In the genomic region with DNA sequence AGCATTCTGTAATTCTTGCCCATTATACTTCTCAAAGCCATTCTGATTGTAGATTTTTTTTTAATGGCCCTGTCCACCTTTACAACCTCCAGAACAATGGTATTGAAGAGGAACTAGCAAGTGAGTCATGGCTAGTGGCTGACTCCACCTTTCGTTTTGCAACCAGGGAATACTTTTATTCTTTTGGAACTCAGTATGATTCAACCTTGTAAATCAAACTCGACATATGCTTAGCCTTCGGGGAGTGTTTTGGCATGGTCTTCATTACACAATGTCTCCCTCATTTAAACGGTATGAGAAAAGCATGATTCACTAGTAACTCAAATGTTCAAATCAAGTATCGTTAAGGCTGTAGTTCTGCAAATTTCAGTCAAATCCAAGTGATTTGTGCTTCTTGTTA, we compare ENCODE assay signal across 17 mouse cellular contexts. TPM values are rescaled to one million over a fixed set of nuclear protein-coding genes. Genes with fewer than 3 reads are reported as not detected.
DNase-seq lines count a peak whose midpoint lies in the region; ATAC-seq and TF ChIP-seq lines count a peak whose summit lies in the region.
"Had no signal": no experiment of that assay in that cellular context is flagged by ENCODE, and none has a peak within 500 bp of the region (broad histone marks: within the 10 kb centered on the region; RNA-seq: fewer than 3 reads in every experiment).

No protein-coding gene starts in this region.

- no peaks in the 10 kb centered on the region for H3K9me3 ChIP-seq in lung, postnatal 0 days (ENCODE audit: low read length)
- H3K9me3 ChIP-seq in stomach, embryonic 16.5 days (replicated peaks; ENCODE audit: control insufficient read depth, low read length), result no peaks in the 10 kb centered on the region
- H3K9me3 ChIP-seq: embryonic facial prominence, embryonic 13.5 days; forebrain, embryonic 15.5 days; limb, embryonic 12.5 days; midbrain, embryonic 13.5 days; neural tube, embryonic 12.5 days had no signal

- peak; percentile 43; the same call in 1 of the 2 replicates for TF ChIP-seq EP300 in lung, postnatal 0 days (IDR thresholded peaks at IDR 0.05)

- WGBS in lung, postnatal 0 days, result 55% methylated on average over 5 of the region's 5 CpGs
- 48% methylated on average over 5 of the region's 5 CpGs for WGBS in stomach, embryonic 16.5 days
- WGBS in kidney, adult 2 months, result 53% methylated on average over 5 of the region's 5 CpGs

- no peak overlapping the region for H3K4me3 ChIP-seq in lung, postnatal 0 days (ENCODE audit: low read depth, low read length)
- no peak overlapping the region for H3K4me3 ChIP-seq in embryonic fibroblast, embryonic 13.5 days (ENCODE audit: insufficient read depth, low read length)
- no peak overlapping the region for H3K4me3 ChIP-seq in stomach, embryonic 16.5 days (replicated peaks; ENCODE audit: low read length)
- no peak overlapping the region for H3K4me3 ChIP-seq in kidney, adult 2 months (ENCODE audit: insufficient read depth, low read depth, low read length)
- H3K4me3 ChIP-seq: embryonic facial prominence, embryonic 13.5 days; forebrain, embryonic 15.5 days; limb, embryonic 12.5 days; midbrain, embryonic 13.5 days; neural tube, embryonic 12.5 days had no signal

- no peak for ATAC-seq in lung, postnatal 0 days
- ATAC-seq in stomach, embryonic 16.5 days (ENCODE audit: insufficient read depth, low FRiP score), result 0 out of 2 replicates have a peak, but pooled peaks have one; percentile 15
- ATAC-seq: forebrain, embryonic 15.5 days; midbrain, embryonic 13.5 days had no signal

- peak; percentile 61 for DNase-seq in lung, postnatal 0 days (ENCODE audit: low spot score)
- no peak for DNase-seq in lung, postnatal 4 days
- DNase-seq in adipocyte (ENCODE audit: low spot score), result peak; percentile 52
- no peak for DNase-seq in heart, postnatal 25 days (ENCODE audit: low spot score)
- no peak for DNase-seq in kidney, adult 2 months
- DNase-seq: cerebellum, postnatal 25 days; gastrocnemius, postnatal 36 days; layer of hippocampus, postnatal 36 days; retina, postnatal 1 day; thymus, postnatal 14 days had no signal

- H3K27me3 ChIP-seq in lung, postnatal 0 days (replicated peaks; ENCODE audit: insufficient read depth, low read length), result no peaks in the 10 kb centered on the region
- no peaks in the 10 kb centered on the region for H3K27me3 ChIP-seq in stomach, embryonic 16.5 days (ENCODE audit: control insufficient read depth, insufficient read depth, low read length)
- H3K27me3 ChIP-seq in kidney, adult 2 months (replicated peaks; ENCODE audit: control insufficient read depth, insufficient read depth, low read length), result no peaks in the 10 kb centered on the region
- H3K27me3 ChIP-seq: embryonic facial prominence, embryonic 13.5 days; forebrain, embryonic 15.5 days; limb, embryonic 12.5 days; midbrain, embryonic 13.5 days; neural tube, embryonic 12.5 days had no signal

- no peak overlapping the region for H3K9ac ChIP-seq in lung, postnatal 0 days (replicated peaks; ENCODE audit: low read depth)
- H3K9ac ChIP-seq in stomach, embryonic 16.5 days (ENCODE audit: low read length), result no peak overlapping the region
- H3K9ac ChIP-seq: embryonic facial prominence, embryonic 13.5 days; forebrain, embryonic 15.5 days; limb, embryonic 12.5 days; midbrain, embryonic 13.5 days; neural tube, embryonic 12.5 days had no signal

- no peaks in the 10 kb centered on the region for H3K36me3 ChIP-seq in lung, postnatal 0 days (ENCODE audit: insufficient read depth, low read length)
- H3K36me3 ChIP-seq in stomach, embryonic 16.5 days (ENCODE audit: control insufficient read depth, insufficient read depth, low read length), result no peaks in the 10 kb centered on the region
- H3K36me3 ChIP-seq in kidney, adult 2 months (ENCODE audit: control insufficient read depth, insufficient read depth, low read length), result no peaks in the 10 kb centered on the region
- H3K36me3 ChIP-seq: embryonic facial prominence, embryonic 13.5 days; forebrain, embryonic 15.5 days; limb, embryonic 12.5 days; midbrain, embryonic 13.5 days; neural tube, embryonic 12.5 days had no signal

- intact Hi-C loops in heart, postnatal 25 days (cut with DNase I), result loop anchor here (5.0 kb wide), 1 partner anchor 198 kb away; no protein-coding TSS in a partner anchor

- TF ChIP-seq POLR2A in embryonic fibroblast, embryonic 13.5 days (IDR thresholded peaks at IDR 0.05; ENCODE audit: low read depth, low read length), result no peak
- TF ChIP-seq POLR2A in kidney, adult 2 months (IDR thresholded peaks at IDR 0.05; ENCODE audit: low read depth, low read length), result no peak

- no peaks in the 10 kb centered on the region for H3K4me1 ChIP-seq in lung, postnatal 0 days (ENCODE audit: insufficient read depth, low read depth, low read length)
- peaks cover 22% of the 10 kb centered on the region for H3K4me1 ChIP-seq in embryonic fibroblast, embryonic 13.5 days (ENCODE audit: control insufficient read depth, insufficient read depth, low read length)
- peaks cover 10% of the 10 kb centered on the region for H3K4me1 ChIP-seq in stomach, embryonic 16.5 days (ENCODE audit: control insufficient read depth, insufficient read depth, low read length)
- peaks cover 10% of the 10 kb centered on the region for H3K4me1 ChIP-seq in kidney, adult 2 months (ENCODE audit: control insufficient read depth, insufficient read depth, low read length)
- H3K4me1 ChIP-seq: neural tube, embryonic 12.5 days had no signal

- no peak overlapping the region for H3K4me2 ChIP-seq in lung, postnatal 0 days (replicated peaks; ENCODE audit: low read depth, low read length)
- peak overlapping the region; percentile 4; the same call in 1 of the 2 replicates for H3K4me2 ChIP-seq in stomach, embryonic 16.5 days (ENCODE audit: low read depth, low read length)
- H3K4me2 ChIP-seq: embryonic facial prominence, embryonic 13.5 days; forebrain, embryonic 15.5 days; limb, embryonic 12.5 days; midbrain, embryonic 13.5 days; neural tube, embryonic 12.5 days had no signal

- no peak for TF ChIP-seq CTCF in lung, postnatal 0 days (IDR thresholded peaks at IDR 0.05)
- TF ChIP-seq CTCF in embryonic fibroblast, embryonic 13.5 days (IDR thresholded peaks at IDR 0.05; ENCODE audit: borderline replicate concordance, insufficient read depth, low read length), result no peak
- TF ChIP-seq CTCF in kidney, adult 2 months (conservative IDR thresholded peaks at IDR 0.05; ENCODE audit: insufficient read depth, insufficient read length, low read depth, low read length), result no peak

- H3K27ac ChIP-seq in lung, postnatal 0 days (ENCODE audit: low read length), result no peak overlapping the region
- peak overlapping the region; percentile 82 for H3K27ac ChIP-seq in embryonic fibroblast, embryonic 13.5 days (ENCODE audit: insufficient read depth, low read length)
- H3K27ac ChIP-seq in stomach, embryonic 16.5 days (ENCODE audit: low read length), result peak overlapping the region; percentile 52; the same call in 1 of the 2 replicates
- no peak overlapping the region for H3K27ac ChIP-seq in kidney, adult 2 months (ENCODE audit: insufficient read depth, low read depth, low read length)
- H3K27ac ChIP-seq: embryonic facial prominence, embryonic 13.5 days; forebrain, embryonic 15.5 days; limb, embryonic 12.5 days; midbrain, embryonic 13.5 days; neural tube, embryonic 12.5 days had no signal

RNA-seq across cellular contexts. Expression of gene Rab32, which starts 2.8 kb away (rescaled TPM):
- polyA plus RNA-seq in lung, postnatal 0 days (2015; fragmentation: Nextera tagmentation; extraction: Ambion mirVana), result 18.8 and 20.3 TPM in 2 replicates
- polyA plus RNA-seq in embryonic fibroblast, embryonic 13.5 days (2011; ENCODE audit: insufficient read length, low read depth, missing spikeins), result 15.8 and 21.0 TPM in 2 replicates
- 27.8 and 30.5 TPM in 2 replicates for polyA plus RNA-seq in stomach, embryonic 16.5 days (2015; fragmentation: Nextera tagmentation; extraction: Ambion mirVana)
- 1 to 10 TPM; 1.7 to 2.0 TPM for total RNA-seq in heart, postnatal 25 days (2021)
- 6.1 and 9.1 TPM in 2 replicates for polyA plus RNA-seq in kidney, adult 2 months (2012; rRNA removed)

Comparison
In these comparisons a context has a peak if more than half of its experiments do, and no peak if none do; other contexts are left out.
1. DNase-seq: peak in lung, postnatal 0 days (single experiment) and adipocyte (single experiment); none in lung, postnatal 4 days (0 of 2), heart, postnatal 25 days (single experiment) and kidney, adult 2 months (single experiment).
2. H3K27ac ChIP-seq: peak in embryonic fibroblast, embryonic 13.5 days (single experiment) and stomach, embryonic 16.5 days (single experiment); none in lung, postnatal 0 days (single experiment) and kidney, adult 2 months (single experiment).